Mouse (Mus musculus): ENCODE results near the gene Lag3. TPM values are rescaled to one million over a fixed set of nuclear protein-coding genes. Genes with fewer than 3 reads are reported as not detected.
A peak's percentile ranks its signal among the peaks of the same experiment; 100 is the strongest.

The Lag3 gene
- total and polyA plus RNA-seq, 3 experiments = 0.52 to 2.0 (median 1.2) TPM

GRCm38 (mm10) chr6:124863125-124863657, 48.3 kb downstream of the Lag3 start:
- DNase-seq (ENCODE audit: extremely low read depth) = no peak
- in situ Hi-C loops (cut with MboI; ENCODE audit: low pct_ligation_motif_present, low pct_unique_long_range_greater_than_20kb, low sequenced_read_pairs) (loop anchor here (25.0 kb wide), 1 partner anchor 174 kb away; the partner anchor contains the start of genes Acrbp and Ing4), dilution Hi-C loops (cut with MboI; ENCODE audit: extremely low pct_ligation_motif_present, extremely low pct_unique_long_range_greater_than_20kb, low sequenced_read_pairs) (no loop called here)
- H3K27me3 ChIP-seq (replicated peaks) = peaks cover 26% of the 10 kb centered on the region
- no peak overlapping the region for H3K27ac ChIP-seq (ENCODE audit: insufficient read depth, low read depth)
- H3K36me3 ChIP-seq (replicated peaks in 1 of 2; ENCODE audit: control insufficient read depth in 1 of 2, insufficient read depth in 1 of 2, low read length in 1 of 2) = no peaks in the 10 kb centered on the region
- H3K4me2 ChIP-seq (ENCODE audit: insufficient read depth, low read depth, poor library complexity, severe bottlenecking) = peak overlapping the region; percentile 42
- peak in 1 of 2 experiments; percentile 38; a peak in 2 of 4 replicates for TF ChIP-seq CTCF (conservative IDR thresholded peaks at IDR 0.05 in 1 of 2, IDR thresholded peaks at IDR 0.05 in 1 of 2; ENCODE audit: low read depth in 2 of 2, low read length in 2 of 2)
- TF ChIP-seq SMC3 (IDR thresholded peaks at IDR 0.05; ENCODE audit: low read depth, low read length) = peak; percentile 22; the same call in 1 of the 2 replicates
- TF ChIP-seq RCOR1 (conservative IDR thresholded peaks at IDR 0.05; ENCODE audit: low read depth, low read length) = no peak
- H3K9me3 ChIP-seq (replicated peaks; ENCODE audit: low read length) = no peaks in the 10 kb centered on the region
- H3K4me3 ChIP-seq (replicated peaks in 1 of 3; ENCODE audit: low read depth in 2 of 3, low read length in 2 of 3, poor library complexity in 1 of 3) = peak overlapping the region; percentile 50 to 65 (median 54)
- H3K4me1 ChIP-seq (ENCODE audit: control insufficient read depth in 1 of 2, insufficient read depth in 2 of 2) = peaks cover 27 to 34% of the 10 kb centered on the region in 2 experiments
- H3K79me2 ChIP-seq (replicated peaks; ENCODE audit: control insufficient read depth, extremely low read depth, insufficient read depth, poor library complexity, severe bottlenecking) = no peaks in the 10 kb centered on the region
- peak overlapping the region; percentile 68 for H3K9ac ChIP-seq (ENCODE audit: insufficient read depth, low read depth)

GRCm38 (mm10) chr6:124862406-124863124, 48.9 kb downstream of the Lag3 start:
- peak overlapping the region; percentile 42 for H3K4me2 ChIP-seq (ENCODE audit: insufficient read depth, low read depth, poor library complexity, severe bottlenecking)
- H3K27ac ChIP-seq (ENCODE audit: insufficient read depth, low read depth) = no peak overlapping the region
- no peak for DNase-seq (ENCODE audit: extremely low read depth)
- H3K9ac ChIP-seq (ENCODE audit: insufficient read depth, low read depth) = 0 out of 2 replicates have a peak overlapping the region, but pooled peaks have one; percentile 20
- no peaks in the 10 kb centered on the region for H3K36me3 ChIP-seq (replicated peaks in 1 of 2; ENCODE audit: control insufficient read depth in 1 of 2, insufficient read depth in 1 of 2, low read length in 1 of 2)
- dilution Hi-C loops (cut with MboI; ENCODE audit: extremely low pct_ligation_motif_present, extremely low pct_unique_long_range_greater_than_20kb, low sequenced_read_pairs) = no loop called here
- H3K4me3 ChIP-seq (replicated peaks in 1 of 3; ENCODE audit: low read depth in 2 of 3, low read length in 2 of 3, poor library complexity in 1 of 3) = peak overlapping the region in 2 of 3 experiments; percentile 50 to 54
- no peaks in the 10 kb centered on the region for H3K9me3 ChIP-seq (replicated peaks; ENCODE audit: low read length)
- in situ Hi-C loops (cut with MboI; ENCODE audit: low pct_ligation_motif_present, low pct_unique_long_range_greater_than_20kb, low sequenced_read_pairs) = loop anchor here (25.0 kb wide), 1 partner anchor 175 kb away; the partner anchor contains the start of genes Acrbp and Ing4
- peaks cover 27 to 34% of the 10 kb centered on the region in 2 experiments for H3K4me1 ChIP-seq (ENCODE audit: control insufficient read depth in 1 of 2, insufficient read depth in 2 of 2)
- H3K79me2 ChIP-seq (replicated peaks; ENCODE audit: control insufficient read depth, extremely low read depth, insufficient read depth, poor library complexity, severe bottlenecking) = no peaks in the 10 kb centered on the region
- H3K27me3 ChIP-seq (replicated peaks) = peaks cover 26% of the 10 kb centered on the region
- TF ChIP-seq CHD1 (IDR thresholded peaks at IDR 0.05; ENCODE audit: low read depth, low read length) = no peak
- no peak for TF ChIP-seq ETS1 (conservative IDR thresholded peaks at IDR 0.05; ENCODE audit: low read depth, low read length)
- TF ChIP-seq MYC (IDR thresholded peaks at IDR 0.05; ENCODE audit: low read depth, low read length) = no peak
- TF ChIP-seq MAFK (IDR thresholded peaks at IDR 0.05; ENCODE audit: insufficient replicate concordance, low read length) = no peak
- no peak for TF ChIP-seq RAD21 (IDR thresholded peaks at IDR 0.05; ENCODE audit: low read depth, low read length)
- TF ChIP-seq POLR2A (IDR thresholded peaks at IDR 0.05; ENCODE audit: low read depth, low read length) = no peak
- no peak for TF ChIP-seq BHLHE40 (IDR thresholded peaks at IDR 0.05; ENCODE audit: low read depth, low read length)
- no peak for TF ChIP-seq ZKSCAN1 (IDR thresholded peaks at IDR 0.05; ENCODE audit: borderline replicate concordance, low read depth, low read length)
- no peak for TF ChIP-seq POLR2AphosphoS2 (IDR thresholded peaks at IDR 0.05; ENCODE audit: low read depth, low read length)
- no peak for TF ChIP-seq ZNF384 (IDR thresholded peaks at IDR 0.05; ENCODE audit: low read depth, low read length)
- TF ChIP-seq NELFE (IDR thresholded peaks at IDR 0.05; ENCODE audit: low read depth, low read length) = no peak
- TF ChIP-seq UBTF (IDR thresholded peaks at IDR 0.05; ENCODE audit: low read depth, low read length) = no peak
- TF ChIP-seq MEF2A (IDR thresholded peaks at IDR 0.05; ENCODE audit: borderline replicate concordance, low read depth, low read length) = no peak
- TF ChIP-seq MXI1 (IDR thresholded peaks at IDR 0.05; ENCODE audit: low read depth, low read length) = no peak
